Mouse (Mus musculus) cerebellum, adult 2 months (tissue): Measurements from ENCODE around the gene Copb2.

Experiments used
- CTCF ChIP-seq: fragments of 200-500 bp; IDR thresholded peaks from 2 replicates; pipeline ENCODE4 v1.5.1; 2011; ENCODE audit warnings: low read depth, mild to moderate bottlenecking, control low read depth, low read length, moderate library complexity, borderline replicate concordance; ENCODE audit not compliant: insufficient read depth
- POLR2A ChIP-seq: fragments of 200-500 bp; IDR thresholded peaks from 2 replicates; pipeline ENCODE4 v1.6.1; 2011; ENCODE audit warnings: low read length, control low read depth, borderline replicate concordance; ENCODE audit not compliant: insufficient read depth

DNA sequence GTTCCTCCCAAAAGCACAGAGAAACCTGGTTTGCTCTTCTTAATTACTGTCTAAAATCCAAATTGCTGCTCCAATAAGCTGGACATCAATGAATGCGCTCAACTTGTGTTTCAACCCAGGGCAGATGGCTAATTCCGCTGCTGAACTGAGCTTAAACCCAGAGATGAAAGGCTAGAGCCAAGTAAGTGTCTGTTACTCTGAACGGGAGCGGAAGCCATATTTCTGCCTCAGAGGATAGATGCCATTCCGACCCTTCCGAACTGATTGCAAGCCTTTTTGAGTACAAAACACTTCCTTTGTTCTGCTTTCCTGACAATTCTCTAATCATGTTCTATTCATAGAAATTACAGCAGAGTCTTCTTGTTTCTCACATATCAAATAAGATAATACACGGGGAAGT is 36.3 kb upstream of the Copb2 start:
- TF ChIP-seq CTCF (no peak), POLR2A (no peak)
